Mouse (Mus musculus) gastrocnemius, postnatal 4 days (tissue): ENCODE results near the gene Rab25. TPM values are rescaled to one million over a fixed set of nuclear protein-coding genes. Genes with fewer than 3 reads are reported as not detected.

Source experiments
- DNase-seq, 2 experiments: peaks; one replicate each; pipeline ENCODE4 v3.0.0; 2021 to 2022; ENCODE audit warnings: low spot score in 2 of 2, mixed read lengths in 2 of 2
- microRNA-seq: library from miRNA; unstranded; fragments of <30 nt; microRNA quantifications from one replicate; pipeline ENCODE4 v1.2.0, GENCODE M21; 2021
- total RNA-seq, 2 experiments: library from RNA; stranded (reverse); gene quantifications; 2 replicates each; pipeline ENCODE4 v1.2.3; 2021

The Rab25 gene
- total RNA-seq, 2 experiments from 2014 or later: 0.57 to 0.91 TPM

- DNase-seq: no peak
Measured at GRCm38 (mm10) chr3:88505765-88506164, 42.3 kb downstream of the Rab25 start.

- DNase-seq: no peak
Measured at GRCm38 (mm10) chr3:88505081-88505480, 43.0 kb downstream of the Rab25 start.

DNA sequence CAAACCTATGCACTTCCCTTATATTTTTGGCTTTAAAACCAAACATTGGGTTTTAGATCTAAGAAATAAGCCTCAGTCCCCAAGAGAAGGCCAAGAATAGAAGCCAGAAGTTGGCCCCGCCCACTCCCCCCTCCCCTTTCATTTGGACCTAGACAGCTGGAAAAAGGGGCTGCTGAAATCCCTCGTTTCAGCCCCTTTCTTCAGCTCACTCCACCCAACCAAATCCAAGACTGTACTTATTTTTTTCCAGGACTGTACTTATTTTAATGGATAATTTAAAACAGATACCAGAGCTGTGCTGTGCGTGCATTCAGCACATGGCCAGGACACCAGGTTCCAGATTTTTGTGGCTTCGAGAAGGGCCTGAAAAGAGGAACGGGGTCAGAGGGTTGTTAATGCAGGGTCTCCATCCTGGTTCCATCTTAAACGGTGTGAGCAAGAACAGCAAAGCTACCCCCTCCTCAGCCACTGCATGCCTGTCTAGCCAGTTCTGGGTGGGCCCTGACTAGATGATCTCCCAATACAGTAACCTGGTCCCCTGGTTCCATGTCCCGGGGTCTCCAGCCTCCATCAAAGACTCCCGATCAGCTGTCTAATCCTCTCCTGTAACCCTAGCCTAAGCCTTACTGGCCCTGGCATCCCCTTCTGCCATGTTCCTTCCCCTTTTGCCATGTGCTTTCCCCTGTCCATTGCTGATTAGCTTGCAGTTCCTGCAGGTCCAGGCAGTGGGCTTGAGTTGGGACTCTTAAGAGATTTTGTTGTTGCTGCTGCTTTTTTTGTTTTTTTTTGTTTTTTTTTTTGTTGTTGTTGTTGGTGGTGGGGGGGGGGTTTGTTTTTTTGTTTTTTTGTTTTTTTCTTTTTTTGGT is 44.0 kb downstream of the Rab25 start:
- no peak for DNase-seq

DNA sequence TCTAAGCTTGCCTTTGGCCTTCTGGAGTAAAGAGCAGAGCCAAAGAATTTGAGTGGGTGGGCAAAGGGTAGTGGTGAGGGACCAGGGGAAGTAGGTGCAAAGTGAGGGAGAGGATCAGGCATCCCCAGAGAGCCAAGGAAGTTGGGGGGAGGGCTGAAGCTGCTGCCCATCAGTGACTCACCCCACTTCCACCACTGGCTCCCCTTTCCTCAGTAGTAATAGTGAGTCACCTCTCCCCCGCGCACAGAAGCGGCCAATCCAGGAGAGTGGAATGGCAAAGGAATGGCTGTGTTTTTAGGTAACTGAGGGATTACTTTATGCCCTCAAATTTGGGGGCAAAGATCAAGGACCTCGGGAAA is 44.6 kb downstream of the Rab25 start:
- no peak for DNase-seq

- DNase-seq: peak; percentile 89 to 94
Measured at GRCm38 (mm10) chr3:88502641-88503504, 45.2 kb downstream of the Rab25 start.

GRCm38 (mm10) chr3:88502031-88502571 is 46.0 kb downstream of the Rab25 start:
- DNase-seq: no peak

- DNase-seq: no peak
Measured at GRCm38 (mm10) chr3:88501366-88502030, 46.6 kb downstream of the Rab25 start.

- DNase-seq: no peak
Measured at GRCm38 (mm10) chr3:88500655-88501365, 47.3 kb downstream of the Rab25 start.

DNA sequence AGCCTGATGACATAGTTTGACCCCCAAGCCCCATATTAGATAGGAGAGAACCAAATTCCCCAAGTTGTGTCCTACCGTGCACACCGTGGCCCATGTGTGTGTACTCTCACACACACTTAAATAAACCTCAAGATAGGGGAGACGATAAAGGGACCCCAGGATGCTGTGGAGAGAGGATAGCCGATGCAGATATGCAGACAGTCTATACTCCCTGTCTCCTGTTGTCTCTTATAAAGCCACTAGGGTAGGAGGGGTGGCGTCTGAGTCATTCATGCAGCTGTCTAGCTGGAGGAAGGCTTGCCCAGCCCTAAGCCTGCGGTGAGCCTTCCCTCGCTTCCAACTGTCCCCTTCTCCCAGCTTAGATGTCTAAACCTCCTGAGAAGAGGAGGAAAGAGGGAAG is 48.0 kb downstream of the Rab25 start:
- DNase-seq: no peak

DNA sequence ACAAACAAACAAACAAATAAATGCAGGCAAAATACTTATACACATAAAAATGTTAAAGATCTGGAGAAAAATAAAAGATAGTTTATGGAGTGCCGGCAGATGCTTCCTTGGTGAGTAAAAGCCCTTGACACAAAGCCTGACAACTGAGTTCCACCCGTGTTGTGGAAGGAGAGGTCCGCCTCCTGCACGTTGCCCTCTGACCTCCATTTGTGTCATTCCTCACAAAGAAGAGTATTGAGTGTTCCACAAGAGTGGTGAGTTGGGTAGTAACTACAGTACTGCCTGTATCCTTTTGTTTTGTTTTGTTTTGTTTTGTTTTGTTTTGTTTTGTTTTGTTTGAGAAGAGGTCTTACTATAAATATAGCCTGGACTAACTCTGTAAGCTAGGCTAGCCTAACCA is 48.5 kb downstream of the Rab25 start:
- DNase-seq: no peak

GRCm38 (mm10) chr3:88495741-88496415 is 52.2 kb downstream of the Rab25 start:
- no peak for DNase-seq

GRCm38 (mm10) chr3:88494836-88495628 is 53.1 kb downstream of the Rab25 start:
- peak in 1 of 2 experiments; percentile 64 for DNase-seq

DNA sequence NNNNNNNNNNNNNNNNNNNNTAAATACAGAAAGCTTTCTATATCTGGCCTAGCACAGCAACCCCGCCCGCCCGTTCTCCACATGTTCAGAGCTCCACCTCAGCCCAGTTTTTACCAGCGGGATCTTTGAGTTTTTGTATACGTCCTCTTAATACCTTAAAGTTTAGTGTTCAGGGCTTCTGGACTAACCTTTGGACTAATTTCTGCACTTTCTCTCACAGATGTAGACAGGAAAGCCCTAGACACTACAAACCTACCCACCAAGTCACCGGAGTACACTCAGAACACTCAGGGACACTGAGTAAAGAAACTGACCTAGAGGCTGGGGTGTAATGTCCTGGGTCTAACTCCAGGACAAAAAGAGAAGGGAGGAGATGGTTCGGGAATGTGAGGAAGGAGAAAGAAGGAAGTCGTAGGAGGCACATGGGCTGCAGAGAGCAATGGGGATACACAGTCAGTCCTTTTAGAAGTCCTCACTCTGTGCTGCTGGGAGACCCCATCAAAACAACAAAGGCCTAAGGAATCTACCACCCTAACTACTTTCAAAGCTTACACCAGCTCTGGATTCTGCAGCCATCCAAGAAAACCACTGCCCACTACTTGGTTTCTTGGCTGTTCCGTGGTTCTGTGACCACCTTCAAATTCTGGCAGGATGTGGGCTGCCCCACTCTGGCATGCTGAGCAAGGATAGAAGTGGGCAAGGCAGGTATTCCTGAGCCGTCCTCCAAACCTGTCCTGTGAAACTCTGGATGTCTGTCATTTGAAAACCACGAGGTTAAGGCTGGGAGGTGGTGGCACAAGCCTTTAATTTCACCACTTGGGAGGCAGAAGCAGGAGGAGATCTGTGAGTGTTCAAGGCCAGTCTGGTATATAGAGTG is 54.2 kb downstream of the Rab25 start:
- no peak for DNase-seq

Small RNAs within 50 kb of the gene (microRNA-seq; reads per million reads assigned to microRNA genes)
- not detected for gene Mir1905

Other genes starting within 250 kb of the Rab25 start
- 10 to 100 TPM; 64.8 to 76.3 TPM for gene Glmp, start 223.3 kb downstream of the Rab25 start, total RNA-seq
- gene Tmem79, start 212.2 kb downstream of the Rab25 start, total RNA-seq: 1 to 10 TPM; 2.2 to 2.3 TPM
- gene Smg5, start 212.0 kb downstream of the Rab25 start, total RNA-seq: 10 to 100 TPM; 46.1 to 46.4 TPM
- gene Paqr6, start 183.7 kb downstream of the Rab25 start, total RNA-seq: 1 to 10 TPM; 1.6 to 1.8 TPM
- gene Bglap3, start 175.6 kb downstream of the Rab25 start, total RNA-seq: under 1 TPM in 1 of 2 experiments, not detected in 1; 0.27 TPM
- gene Bglap2, start 169.6 kb downstream of the Rab25 start, total RNA-seq: not detected
- gene Bglap, start 163.8 kb downstream of the Rab25 start, total RNA-seq: 1 to 10 TPM in 1 of 2 experiments, not detected in 1; 1.4 TPM
- gene Pmf1, start 138.0 kb downstream of the Rab25 start, total RNA-seq: 10 to 100 TPM; 52.2 to 59.1 TPM
- 10 to 100 TPM; 12.1 to 13.3 TPM for gene Slc25a44, start 123.2 kb downstream of the Rab25 start, total RNA-seq
- gene Sema4a, start 87.1 kb downstream of the Rab25 start, total RNA-seq: 1 to 10 TPM; 3.0 to 4.4 TPM
- 100 to 1,000 TPM; 355 to 365 TPM for gene Lmna, start 38.3 kb downstream of the Rab25 start, total RNA-seq
- gene Mex3a, start 15.9 kb downstream of the Rab25 start, total RNA-seq: 10 to 100 TPM; 12.9 to 13.1 TPM
- 10 to 100 TPM; 78.5 to 81.4 TPM for gene Lamtor2, start 4.8 kb upstream of the Rab25 start, total RNA-seq
- 10 to 100 TPM; 54.9 to 58.0 TPM for gene Ubqln4, start 5.5 kb upstream of the Rab25 start, total RNA-seq
- 100 to 1,000 TPM; 150 to 159 TPM for gene Ssr2, start 27.6 kb upstream of the Rab25 start, total RNA-seq
- 100 to 1,000 TPM; 161 to 166 TPM for gene Arhgef2, start 57.7 kb upstream of the Rab25 start, total RNA-seq
- gene Rxfp4, start 104.8 kb upstream of the Rab25 start, total RNA-seq: not detected
- 10 to 100 TPM; 33.9 to 49.0 TPM for gene Khdc4, start 137.5 kb upstream of the Rab25 start, total RNA-seq
- 10 to 100 TPM; 32.1 to 33.2 TPM for gene Rit1, start 168.5 kb upstream of the Rab25 start, total RNA-seq
- 1 to 10 TPM; 5.5 to 6.2 TPM for gene Syt11, start 226.9 kb upstream of the Rab25 start, total RNA-seq